Mouse (Mus musculus): ENCODE data around the gene Rbm20. TPM values are rescaled to one million over a fixed set of nuclear protein-coding genes. Genes with fewer than 3 reads are reported as not detected.

The Rbm20 gene
- polyA plus RNA-seq, 2 experiments, result 0.04 to 0.18 TPM

DNA sequence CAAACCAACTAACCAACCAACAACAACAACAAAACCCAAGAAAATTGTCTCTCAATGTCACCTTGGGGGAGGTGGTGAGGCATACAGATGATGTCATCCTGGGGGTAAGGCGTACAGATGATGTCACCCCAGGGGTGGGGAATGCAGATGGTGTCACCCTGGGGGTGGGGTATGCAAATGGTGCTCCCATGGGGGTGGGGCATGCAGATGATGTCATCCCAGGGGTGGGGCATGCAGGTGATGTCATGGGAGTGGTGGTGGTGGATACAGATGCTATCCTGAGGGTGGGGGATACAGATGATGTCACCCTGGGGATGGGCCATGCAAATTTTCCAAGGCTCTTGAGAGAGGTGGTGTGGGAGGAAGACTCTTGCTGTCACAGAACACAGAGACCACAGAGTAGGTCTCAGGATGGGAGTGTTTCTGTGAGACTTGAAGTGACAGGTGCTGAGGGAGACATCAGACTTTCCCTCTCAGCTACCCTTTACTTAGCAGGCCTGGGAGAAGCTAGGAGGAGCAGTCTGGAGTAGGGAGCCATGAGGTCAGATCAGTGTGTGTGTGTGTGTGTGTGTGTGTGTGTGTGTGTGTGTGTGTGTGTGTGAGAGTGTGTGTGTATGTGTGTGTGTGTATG, 63.8 kb downstream of the Rbm20 start:
- H3K9ac ChIP-seq (replicated peaks), result no peak overlapping the region
- H3K4me1 ChIP-seq (replicated peaks; ENCODE audit: control insufficient read depth in 2 of 2, insufficient read depth in 2 of 2, low read length in 1 of 2), result no peaks in the 10 kb centered on the region
- no peak overlapping the region for H3K4me2 ChIP-seq (ENCODE audit: low read depth)
- 48% methylated on average over 1 of the region's 1 CpGs for WGBS (ENCODE audit: insufficient replicate concordance)
- TF ChIP-seq CTCF (IDR thresholded peaks at IDR 0.05; ENCODE audit: low read depth) (no peak), EP300 (IDR thresholded peaks at IDR 0.05; ENCODE audit: low read depth) (no peak)
- ATAC-seq (ENCODE audit: insufficient read depth) (no peak), DNase-seq (ENCODE audit: low read depth in 3 of 3, low spot score in 3 of 3) (no peak)
- H3K4me3 ChIP-seq (ENCODE audit: insufficient read depth in 1 of 2, low read depth in 2 of 2, low read length in 2 of 2), result no peak overlapping the region
- H3K27me3 ChIP-seq (ENCODE audit: control insufficient read depth, insufficient read depth, low read length), result no peaks in the 10 kb centered on the region
- H3K36me3 ChIP-seq (replicated peaks; ENCODE audit: control insufficient read depth, insufficient read depth, low read depth), result no peaks in the 10 kb centered on the region
- no peak overlapping the region for H3K27ac ChIP-seq
- no peaks in the 10 kb centered on the region for H3K9me3 ChIP-seq (ENCODE audit: control insufficient read depth, low read length)

GRCm38 (mm10) chr19:53741902-53742301, 64.8 kb downstream of the Rbm20 start:
- Histone ChIP-seq H3K4me3 (ENCODE audit: insufficient read depth in 1 of 2, low read depth in 2 of 2, low read length in 2 of 2) (no peak overlapping the region), H3K9ac (replicated peaks) (no peak overlapping the region), H3K9me3 (ENCODE audit: control insufficient read depth, low read length) (no peaks in the 10 kb centered on the region), H3K4me2 (ENCODE audit: low read depth) (no peak overlapping the region), H3K27ac (no peak overlapping the region), H3K36me3 (replicated peaks; ENCODE audit: control insufficient read depth, insufficient read depth, low read depth) (no peaks in the 10 kb centered on the region), H3K27me3 (ENCODE audit: control insufficient read depth, insufficient read depth, low read length) (no peaks in the 10 kb centered on the region), H3K4me1 (replicated peaks; ENCODE audit: control insufficient read depth in 2 of 2, insufficient read depth in 2 of 2, low read length in 1 of 2) (no peaks in the 10 kb centered on the region)
- DNase-seq (ENCODE audit: low read depth in 3 of 3, low spot score in 3 of 3), result peak in 1 of 3 experiments; percentile 22
- ATAC-seq (ENCODE audit: insufficient read depth), result no peak
- TF ChIP-seq EP300 (IDR thresholded peaks at IDR 0.05; ENCODE audit: low read depth), result no peak
- peak; percentile 49 for TF ChIP-seq CTCF (IDR thresholded peaks at IDR 0.05; ENCODE audit: low read depth)
- WGBS (ENCODE audit: insufficient replicate concordance), result 54% methylated on average over 3 of the region's 3 CpGs

DNA sequence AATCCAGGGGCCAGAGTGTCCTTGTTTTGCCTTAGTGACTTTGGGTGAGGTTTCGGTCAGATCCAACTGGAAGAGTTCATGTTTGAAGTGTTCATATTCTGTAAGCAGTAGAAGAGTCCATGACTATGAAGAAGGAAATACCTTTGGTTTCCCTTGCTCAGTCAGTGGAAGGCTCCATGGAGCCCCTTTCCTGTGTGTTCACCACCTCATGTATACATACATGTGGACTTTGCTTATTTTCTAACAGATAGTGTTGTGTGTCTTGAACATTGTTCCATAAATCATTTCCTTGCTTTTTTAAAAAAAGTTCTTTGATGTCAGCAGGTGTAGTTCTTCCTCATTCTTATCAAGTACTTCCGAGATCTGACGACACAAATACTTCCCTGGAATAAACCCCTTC, 68.2 kb downstream of the Rbm20 start:
- Histone ChIP-seq H3K36me3 (replicated peaks; ENCODE audit: control insufficient read depth, insufficient read depth, low read depth) (no peaks in the 10 kb centered on the region), H3K4me1 (replicated peaks; ENCODE audit: control insufficient read depth in 2 of 2, insufficient read depth in 2 of 2, low read length in 1 of 2) (no peaks in the 10 kb centered on the region), H3K27ac (no peak overlapping the region), H3K4me2 (ENCODE audit: low read depth) (no peak overlapping the region), H3K27me3 (ENCODE audit: control insufficient read depth, insufficient read depth, low read length) (no peaks in the 10 kb centered on the region), H3K9me3 (ENCODE audit: control insufficient read depth, low read length) (no peaks in the 10 kb centered on the region), H3K4me3 (ENCODE audit: insufficient read depth in 1 of 2, low read depth in 2 of 2, low read length in 2 of 2) (no peak overlapping the region), H3K9ac (replicated peaks) (no peak overlapping the region)
- TF ChIP-seq EP300 (IDR thresholded peaks at IDR 0.05; ENCODE audit: low read depth) (no peak), CTCF (IDR thresholded peaks at IDR 0.05; ENCODE audit: low read depth) (no peak)
- ATAC-seq (ENCODE audit: insufficient read depth) (no peak), DNase-seq (ENCODE audit: low read depth in 3 of 3, low spot score in 3 of 3) (no peak)
- WGBS (ENCODE audit: insufficient replicate concordance), result 52% methylated on average over 3 of the region's 3 CpGs

DNA sequence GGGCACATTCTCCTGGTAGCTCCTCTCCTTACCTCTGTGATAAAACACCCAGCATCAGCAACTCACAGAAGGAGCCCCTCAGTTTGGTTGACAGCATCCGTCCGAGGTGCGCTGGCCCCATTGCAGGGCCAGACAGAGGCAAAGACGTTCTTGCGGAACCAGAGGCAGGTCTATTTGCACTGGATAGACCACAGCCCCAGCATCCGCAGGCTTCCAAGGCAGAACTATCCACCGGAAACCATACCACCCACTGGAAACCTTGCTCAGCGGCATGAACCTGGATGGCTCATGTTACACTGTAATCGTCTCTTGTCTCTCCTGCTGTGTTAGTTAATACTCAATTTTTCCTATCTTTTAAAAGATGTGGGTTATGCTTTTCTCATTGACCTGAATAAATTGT, 69.0 kb downstream of the Rbm20 start:
- H3K4me2 ChIP-seq (ENCODE audit: low read depth), result no peak overlapping the region
- H3K9ac ChIP-seq (replicated peaks), result no peak overlapping the region
- no peak overlapping the region for H3K27ac ChIP-seq
- ATAC-seq (ENCODE audit: insufficient read depth) (no peak), DNase-seq (ENCODE audit: low read depth in 3 of 3, low spot score in 3 of 3) (no peak)
- 72% methylated on average over 9 of the region's 9 CpGs for WGBS (ENCODE audit: insufficient replicate concordance)
- H3K4me3 ChIP-seq (ENCODE audit: insufficient read depth in 1 of 2, low read depth in 2 of 2, low read length in 2 of 2), result no peak overlapping the region
- H3K27me3 ChIP-seq (ENCODE audit: control insufficient read depth, insufficient read depth, low read length), result no peaks in the 10 kb centered on the region
- no peaks in the 10 kb centered on the region for H3K9me3 ChIP-seq (ENCODE audit: control insufficient read depth, low read length)
- no peaks in the 10 kb centered on the region for H3K4me1 ChIP-seq (replicated peaks; ENCODE audit: control insufficient read depth in 2 of 2, insufficient read depth in 2 of 2, low read length in 1 of 2)
- H3K36me3 ChIP-seq (replicated peaks; ENCODE audit: control insufficient read depth, insufficient read depth, low read depth), result no peaks in the 10 kb centered on the region
- TF ChIP-seq CTCF (IDR thresholded peaks at IDR 0.05; ENCODE audit: low read depth) (no peak), EP300 (IDR thresholded peaks at IDR 0.05; ENCODE audit: low read depth) (no peak)

DNA sequence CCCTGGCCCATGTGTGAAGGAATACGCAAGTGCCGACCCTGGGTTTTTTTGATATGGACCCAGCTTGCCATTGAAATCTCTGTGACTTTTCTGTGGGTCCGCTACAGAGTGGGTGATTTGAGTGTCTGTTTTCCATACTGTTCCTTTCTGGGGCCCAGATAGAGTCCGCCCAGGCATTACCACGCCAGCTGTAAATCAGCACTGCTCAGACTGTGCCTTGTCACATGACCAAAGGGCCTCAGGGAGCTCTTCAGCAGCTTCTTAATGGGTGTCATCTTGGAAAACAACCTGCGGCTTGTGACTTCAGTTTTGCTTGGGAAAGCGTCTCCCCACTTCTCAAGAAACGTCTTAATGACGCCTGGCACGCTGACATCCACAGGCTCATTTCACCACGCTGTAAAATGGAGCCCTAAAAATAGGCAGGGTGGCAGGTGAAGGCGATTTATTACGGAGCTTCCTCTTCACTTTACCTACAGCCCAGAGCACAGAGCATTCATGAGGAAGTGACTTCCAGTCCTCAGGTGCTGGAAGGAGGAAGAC, 71.2 kb downstream of the Rbm20 start:
- Histone ChIP-seq H3K9me3 (ENCODE audit: control insufficient read depth, low read length) (no peaks in the 10 kb centered on the region), H3K27ac (no peak overlapping the region), H3K4me3 (ENCODE audit: insufficient read depth in 1 of 2, low read depth in 2 of 2, low read length in 2 of 2) (no peak overlapping the region), H3K4me2 (ENCODE audit: low read depth) (no peak overlapping the region), H3K4me1 (replicated peaks; ENCODE audit: control insufficient read depth in 2 of 2, insufficient read depth in 2 of 2, low read length in 1 of 2) (no peaks in the 10 kb centered on the region), H3K36me3 (replicated peaks; ENCODE audit: control insufficient read depth, insufficient read depth, low read depth) (no peaks in the 10 kb centered on the region), H3K9ac (replicated peaks) (no peak overlapping the region), H3K27me3 (ENCODE audit: control insufficient read depth, insufficient read depth, low read length) (no peaks in the 10 kb centered on the region)
- WGBS (ENCODE audit: insufficient replicate concordance), result 68% methylated on average over 13 of the region's 13 CpGs
- DNase-seq (ENCODE audit: low read depth in 3 of 3, low spot score in 3 of 3) (no peak), ATAC-seq (ENCODE audit: insufficient read depth) (no peak)
- TF ChIP-seq CTCF (IDR thresholded peaks at IDR 0.05; ENCODE audit: low read depth), result no peak
